Mouse (Mus musculus) WW6 (cell line): ENCODE measurements around the gene Ddr2.
"Not testable (repeated sequence)": the region's sequence is repeated elsewhere in the genome, so short reads cannot be mapped to it uniquely, and the experiment has no call there.

Experiments
- DNase-seq: peaks from one replicate; pipeline ENCODE4 v3.0.0-alpha.2; 2013; ENCODE audit warnings: low read depth, low spot score

The Ddr2 gene

GRCm38 (mm10) chr1:170102814-170103213, 7.7 kb downstream of the Ddr2 start:
- DNase-seq, result not testable (repeated sequence)

GRCm38 (mm10) chr1:170086631-170087030, 23.9 kb downstream of the Ddr2 start:
- DNase-seq, result no peak

DNA sequence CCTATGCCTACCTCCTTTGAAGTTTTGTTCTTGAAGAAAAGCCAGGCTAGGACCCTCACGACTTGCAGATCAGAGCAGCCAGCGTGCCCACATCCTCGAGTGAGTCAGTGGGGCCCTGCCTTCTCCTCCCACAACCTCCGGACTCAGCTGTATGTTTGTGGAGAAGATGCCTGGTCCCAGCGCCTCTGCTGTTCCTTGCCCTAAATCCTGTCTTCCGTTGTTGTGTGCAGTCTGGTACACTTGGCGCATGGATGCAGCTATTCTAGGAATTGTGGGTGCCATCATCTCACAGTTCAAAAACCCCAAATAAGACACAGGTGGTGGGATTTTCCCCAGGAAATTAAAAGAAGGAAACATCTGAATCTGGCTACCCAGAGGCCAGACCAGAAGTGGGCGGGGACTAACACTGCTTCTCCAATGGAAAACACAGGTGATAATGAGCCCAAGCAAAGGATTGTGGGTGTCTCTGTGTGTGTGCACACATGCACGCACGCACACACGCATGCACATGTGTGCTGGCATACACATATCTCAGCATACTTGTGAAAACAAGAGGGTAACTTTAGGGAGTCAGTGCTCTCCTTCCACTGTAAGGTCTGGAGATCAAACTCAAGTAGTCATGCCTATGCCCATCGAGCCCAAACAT, 26.3 kb downstream of the Ddr2 start:
- no peak for DNase-seq

GRCm38 (mm10) chr1:170080907-170081306, 29.7 kb downstream of the Ddr2 start:
- DNase-seq, result no peak

GRCm38 (mm10) chr1:170079465-170079864, 31.1 kb downstream of the Ddr2 start:
- no peak for DNase-seq

DNA sequence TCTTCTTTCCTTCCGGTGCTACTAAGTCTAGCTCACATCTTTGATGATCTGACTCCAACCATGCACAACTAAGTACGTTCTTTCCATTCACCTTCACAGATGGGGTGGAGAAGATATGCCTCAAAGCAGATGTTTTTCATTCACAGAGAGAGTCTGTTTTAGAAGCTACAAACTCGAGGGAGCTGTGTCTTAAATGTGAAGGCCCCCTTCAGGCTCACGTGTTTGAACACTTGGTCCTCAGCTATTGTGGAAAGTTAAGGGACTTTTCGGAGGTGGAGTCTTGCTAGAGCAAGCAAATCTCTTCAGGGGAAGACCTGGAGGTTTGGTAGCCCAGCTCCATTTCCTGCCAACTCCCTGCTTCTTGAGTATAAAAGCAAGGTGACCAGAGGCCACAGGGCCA, 34.2 kb downstream of the Ddr2 start:
- DNase-seq, result no peak

DNA sequence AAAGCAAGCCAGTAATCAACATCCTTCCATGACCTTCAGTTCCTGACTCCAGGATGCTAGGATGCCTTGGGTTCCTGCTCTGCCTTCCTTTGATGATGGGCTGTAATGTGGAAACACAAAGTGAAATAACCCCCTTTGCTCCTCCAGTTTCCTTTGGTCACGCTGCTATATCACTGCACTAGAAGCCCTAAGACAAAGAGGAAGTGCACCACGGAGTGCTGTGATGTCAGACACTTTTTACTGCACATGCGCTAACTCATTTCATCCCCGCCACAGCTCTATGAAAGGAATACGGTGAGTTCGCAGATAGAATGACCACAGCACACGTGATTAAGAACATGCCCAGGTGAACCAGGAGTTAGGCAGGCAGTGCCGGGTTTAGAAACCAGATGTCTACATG, 36.8 kb downstream of the Ddr2 start:
- DNase-seq, result no peak

DNA sequence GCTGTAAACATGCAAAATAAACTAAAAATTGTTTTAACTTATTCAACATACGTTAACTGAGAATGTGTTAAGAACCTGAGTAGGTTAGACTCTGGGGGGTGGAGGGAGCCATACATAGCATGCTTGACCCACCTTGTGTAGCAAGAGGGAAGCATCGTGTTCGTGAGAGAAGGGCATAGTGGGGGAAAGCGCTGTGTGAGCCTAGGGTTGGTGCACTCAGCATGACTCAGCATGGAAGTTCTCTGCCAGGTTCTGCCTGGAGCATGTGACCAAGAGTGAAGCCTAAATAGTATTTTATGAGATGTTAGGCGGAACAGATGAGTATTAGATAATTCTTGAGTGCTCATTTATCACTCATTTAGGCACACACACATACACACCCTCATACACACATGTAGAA, 41.4 kb downstream of the Ddr2 start:
- no peak for DNase-seq

DNA sequence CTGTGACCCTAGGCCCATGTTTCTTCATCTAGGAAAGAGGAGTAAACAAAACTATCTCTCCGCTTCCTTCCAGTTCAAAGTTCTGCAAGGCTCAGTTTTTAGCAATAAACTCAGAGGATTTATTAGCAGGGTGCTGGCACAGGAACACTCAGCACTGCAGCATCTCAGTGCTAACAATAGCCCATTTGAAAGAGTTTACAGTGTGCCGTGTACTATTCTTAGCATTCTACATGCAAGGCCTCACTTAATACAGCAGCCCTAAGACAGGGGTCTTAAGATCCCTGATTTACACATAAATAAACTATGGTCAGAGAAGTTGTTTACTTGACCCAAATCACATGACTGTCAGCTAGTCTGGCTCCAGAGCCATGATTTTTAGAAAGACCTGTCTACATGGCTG, 44.6 kb downstream of the Ddr2 start:
- DNase-seq, result no peak

- no peak for DNase-seq
Measured at GRCm38 (mm10) chr1:170065009-170065408, 45.6 kb downstream of the Ddr2 start.

- no peak for DNase-seq
Measured at GRCm38 (mm10) chr1:170064083-170064494, 46.5 kb downstream of the Ddr2 start.

DNA sequence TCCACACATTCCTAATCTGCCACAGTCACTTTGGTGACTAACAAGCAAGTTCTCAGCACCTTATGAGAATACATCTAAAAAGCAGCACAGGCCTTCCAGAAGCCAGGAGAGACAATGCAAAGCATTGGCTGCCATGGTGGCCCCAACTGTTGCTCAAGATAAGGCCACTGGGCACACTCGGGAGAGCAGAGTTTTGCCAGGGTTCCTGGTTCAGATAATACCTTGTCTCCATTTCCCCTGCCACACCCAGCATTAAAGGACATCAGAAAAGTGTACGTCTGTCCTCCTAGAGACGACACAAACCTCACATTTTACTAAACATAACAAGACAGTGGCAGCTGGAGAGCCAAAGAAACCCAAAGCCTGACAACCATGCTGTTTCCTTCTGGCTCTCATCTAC, 50.3 kb downstream of the Ddr2 start:
- no peak for DNase-seq

DNA sequence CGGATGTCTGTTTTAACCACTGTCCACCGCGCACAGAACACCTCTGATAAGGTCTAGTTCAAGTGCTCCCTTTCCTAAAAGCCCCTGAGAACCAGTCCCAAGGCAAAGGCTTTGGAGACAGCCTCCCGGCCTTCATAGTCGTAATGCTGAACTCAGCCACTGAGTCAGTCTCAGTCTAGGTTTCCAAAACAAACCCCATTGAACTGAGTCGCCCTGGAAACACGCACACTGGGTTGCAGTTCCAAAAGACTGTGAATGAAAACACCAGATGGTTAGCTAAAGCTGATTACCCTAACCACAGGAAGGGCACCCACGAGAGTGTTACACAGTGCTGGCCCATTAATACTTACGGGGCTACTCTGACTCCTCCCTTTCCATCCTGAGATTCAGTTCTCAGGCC, 51.2 kb downstream of the Ddr2 start:
- no peak for DNase-seq

- DNase-seq, result no peak
Measured at GRCm38 (mm10) chr1:170058051-170058450, 52.5 kb downstream of the Ddr2 start.

GRCm38 (mm10) chr1:170057607-170058006, 53.0 kb downstream of the Ddr2 start:
- DNase-seq, result no peak

GRCm38 (mm10) chr1:170056921-170057320, 53.6 kb downstream of the Ddr2 start:
- no peak for DNase-seq

GRCm38 (mm10) chr1:170056214-170056613, 54.3 kb downstream of the Ddr2 start:
- no peak for DNase-seq

- DNase-seq, result no peak
Measured at GRCm38 (mm10) chr1:170052469-170053065, 58.0 kb downstream of the Ddr2 start.

DNA sequence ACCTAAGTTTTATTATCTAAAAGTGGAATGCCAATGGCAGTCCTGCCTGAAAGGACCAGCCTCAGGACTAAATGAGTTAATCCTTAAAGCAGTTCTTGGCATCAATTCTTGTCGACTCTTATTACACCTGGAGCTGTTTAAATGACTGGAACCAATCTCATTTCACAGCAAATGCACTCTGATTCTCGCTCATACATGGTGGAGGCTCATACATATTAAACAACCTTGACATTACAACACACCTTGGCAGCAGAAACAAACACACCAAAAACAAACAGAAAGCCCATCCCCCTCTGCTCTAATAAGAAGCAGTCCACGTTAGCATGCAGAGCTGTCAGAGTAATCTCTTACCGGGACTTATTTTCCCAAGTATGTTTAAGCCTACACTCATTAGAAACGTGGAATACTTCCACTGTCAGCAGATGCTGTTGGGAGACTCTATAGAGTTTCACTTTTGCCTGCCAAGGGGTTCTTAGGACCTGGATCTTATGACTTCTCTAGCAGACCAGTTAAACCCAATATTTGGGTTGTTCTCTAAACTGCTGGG, 58.9 kb downstream of the Ddr2 start:
- no peak for DNase-seq

DNA sequence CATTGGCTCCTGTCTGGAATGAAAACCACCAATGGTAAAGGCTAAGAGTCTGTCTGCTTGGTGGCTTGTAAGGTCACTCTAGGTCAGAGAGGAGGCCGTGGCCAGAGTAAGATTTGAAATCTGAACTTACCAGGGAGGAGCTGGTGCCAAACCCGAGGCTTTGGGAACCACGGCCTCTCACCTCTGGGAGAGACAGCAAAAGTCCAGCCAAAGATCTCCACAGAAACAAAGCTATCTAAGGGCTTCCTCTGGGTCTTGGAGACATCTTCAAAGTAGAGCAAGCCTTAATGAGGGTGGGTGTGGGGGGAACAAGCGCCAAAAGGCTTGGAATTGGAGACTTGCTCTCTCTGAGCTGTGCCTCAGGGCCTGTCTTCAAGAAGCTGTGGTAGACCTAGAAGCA, 62.1 kb downstream of the Ddr2 start:
- no peak for DNase-seq

- no peak for DNase-seq
Measured at GRCm38 (mm10) chr1:170044726-170045471, 65.7 kb downstream of the Ddr2 start.

DNA sequence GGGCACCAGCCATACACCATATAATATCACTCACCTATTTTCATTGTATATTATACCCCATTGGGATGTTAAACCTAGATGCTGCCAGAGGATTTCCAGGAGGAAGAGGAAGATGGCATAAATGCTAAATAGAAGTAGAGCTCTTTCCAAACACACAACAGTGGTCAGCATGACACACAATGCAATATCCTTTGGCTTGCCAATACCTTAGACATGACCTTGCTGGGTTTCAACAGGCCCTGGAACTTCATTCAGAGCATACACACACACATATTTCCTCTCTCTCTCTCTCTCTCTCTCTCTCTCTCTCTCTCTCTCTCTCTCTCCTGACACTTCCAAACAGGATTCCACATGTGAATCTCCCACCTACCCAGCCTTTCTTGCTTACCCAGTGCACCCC, 66.8 kb downstream of the Ddr2 start:
- DNase-seq, result no peak

- DNase-seq, result no peak
Measured at GRCm38 (mm10) chr1:170042996-170043395, 67.6 kb downstream of the Ddr2 start.
